Mouse (Mus musculus) G1E (cell line): ENCODE results near the gene Tenm2.

ENCODE experiments used
- CTCF ChIP-seq: IDR thresholded peaks from 2 replicates; pipeline ENCODE4 v1.5.1; 2012; ENCODE audit warnings: low read depth, low read length, inconsistent platforms, mixed read lengths
- GATA1 ChIP-seq: IDR thresholded peaks from 2 replicates; pipeline ENCODE4 v1.6.1; 2012; ENCODE audit warnings: borderline replicate concordance, low read length, inconsistent platforms, mixed read lengths
- GATA2 ChIP-seq: IDR thresholded peaks from 2 replicates; pipeline ENCODE4 v1.6.1; 2012; ENCODE audit warnings: low read depth, low read length, inconsistent platforms, borderline replicate concordance
- POLR2AphosphoS5 ChIP-seq: IDR thresholded peaks from 2 replicates; pipeline ENCODE4 v1.6.1; 2012; ENCODE audit warnings: low read depth, low read length, inconsistent platforms; ENCODE audit not compliant: insufficient replicate concordance
- TAL1 ChIP-seq: conservative IDR thresholded peaks from 2 replicates; pipeline ENCODE4 v1.6.1; 2012; ENCODE audit warnings: low read depth, low read length, inconsistent platforms, mixed read lengths

DNA sequence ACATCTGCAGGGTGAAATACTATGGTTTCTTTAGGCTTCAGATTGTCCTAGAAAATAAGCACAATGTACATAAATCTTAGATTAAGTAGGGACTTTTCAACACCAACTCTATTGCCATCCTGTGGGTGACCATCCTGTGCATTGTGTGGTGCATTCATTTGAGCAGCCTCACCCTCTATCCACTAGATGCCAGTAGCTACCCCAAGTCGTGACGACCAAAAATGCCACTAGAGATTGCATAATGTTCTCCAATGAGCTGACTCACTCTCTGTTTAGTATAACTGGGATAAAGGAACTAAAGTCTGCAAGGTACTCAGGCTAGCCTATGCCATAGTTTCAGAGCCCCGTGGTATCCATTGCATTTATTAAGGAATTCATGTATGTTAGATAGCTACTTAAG, 543.1 kb downstream of the Tenm2 start:
- no peak for TF ChIP-seq GATA1
- no peak for TF ChIP-seq POLR2AphosphoS5
- TF ChIP-seq CTCF: no peak
- no peak for TF ChIP-seq TAL1
- no peak for TF ChIP-seq GATA2
